Mouse (Mus musculus): ENCODE measurements around the gene Ssu72.

DNA sequence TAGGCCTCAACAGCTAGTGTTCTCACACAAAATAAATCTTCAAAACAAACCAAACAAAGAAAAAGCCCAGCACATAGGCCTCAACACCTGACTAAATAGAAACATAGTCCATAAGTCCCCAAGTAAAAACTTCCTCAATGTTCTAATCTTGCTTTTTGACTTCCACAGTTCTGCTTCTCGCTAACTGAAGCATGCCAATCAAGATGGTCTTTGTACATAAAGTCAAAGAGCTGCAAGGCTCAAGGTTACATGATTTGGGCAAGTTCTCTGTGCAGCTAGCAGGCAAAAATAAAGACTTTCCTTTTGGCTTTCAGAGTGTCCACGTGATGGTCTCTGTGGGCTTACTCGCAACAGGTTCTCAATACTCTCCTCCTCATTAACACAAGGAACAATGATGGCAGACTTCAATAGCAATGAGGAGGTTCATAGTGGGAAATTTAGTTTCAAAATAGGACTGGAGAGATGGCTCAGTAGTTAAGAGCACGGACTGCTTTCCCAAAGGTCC lies 1.1 kb upstream of the Ssu72 start:
- no peak for TF ChIP-seq CHD2 (IDR thresholded peaks at IDR 0.05; ENCODE audit: low read length)
- TF ChIP-seq CTCF (conservative IDR thresholded peaks at IDR 0.05 in 1 of 2, IDR thresholded peaks at IDR 0.05 in 1 of 2; ENCODE audit: low read depth in 2 of 2, low read length in 2 of 2) = no peak; a peak in 1 of 4 replicates
- TF ChIP-seq MAZ (IDR thresholded peaks at IDR 0.05; ENCODE audit: low read depth, low read length) = no peak
- TF ChIP-seq ZMIZ1 (IDR thresholded peaks at IDR 0.05; ENCODE audit: low read depth, low read length) = no peak
- no peak for TF ChIP-seq GABPA (IDR thresholded peaks at IDR 0.05; ENCODE audit: insufficient replicate concordance, low read depth, low read length)
- no peak for TF ChIP-seq ZC3H11A (IDR thresholded peaks at IDR 0.05; ENCODE audit: low read depth, low read length)
- no peak for TF ChIP-seq USF1 (IDR thresholded peaks at IDR 0.05; ENCODE audit: low read depth, low read length)
- no peak for TF ChIP-seq USF2 (conservative IDR thresholded peaks at IDR 0.05; ENCODE audit: low read depth, low read length)
- TF ChIP-seq MXI1 (IDR thresholded peaks at IDR 0.05; ENCODE audit: low read depth, low read length) = no peak
